Mouse (Mus musculus): ENCODE measurements around the gene Nptxr.

GRCm38 (mm10) chr15:79755176-79755575 lies 49.4 kb downstream of the Nptxr start:
- TF ChIP-seq CTCF (IDR thresholded peaks at IDR 0.05; ENCODE audit: low read depth) (no peak), EP300 (IDR thresholded peaks at IDR 0.05; ENCODE audit: low read depth) (no peak)
